Mouse (Mus musculus): ENCODE results near the gene Calm1. TPM values are rescaled to one million over a fixed set of nuclear protein-coding genes. Genes with fewer than 3 reads are reported as not detected.
A peak's percentile ranks its signal among the peaks of the same experiment; 100 is the strongest.

Gene Calm1
- polyA plus RNA-seq, 1 experiment from 2014 or later, result 1,211 TPM

DNA sequence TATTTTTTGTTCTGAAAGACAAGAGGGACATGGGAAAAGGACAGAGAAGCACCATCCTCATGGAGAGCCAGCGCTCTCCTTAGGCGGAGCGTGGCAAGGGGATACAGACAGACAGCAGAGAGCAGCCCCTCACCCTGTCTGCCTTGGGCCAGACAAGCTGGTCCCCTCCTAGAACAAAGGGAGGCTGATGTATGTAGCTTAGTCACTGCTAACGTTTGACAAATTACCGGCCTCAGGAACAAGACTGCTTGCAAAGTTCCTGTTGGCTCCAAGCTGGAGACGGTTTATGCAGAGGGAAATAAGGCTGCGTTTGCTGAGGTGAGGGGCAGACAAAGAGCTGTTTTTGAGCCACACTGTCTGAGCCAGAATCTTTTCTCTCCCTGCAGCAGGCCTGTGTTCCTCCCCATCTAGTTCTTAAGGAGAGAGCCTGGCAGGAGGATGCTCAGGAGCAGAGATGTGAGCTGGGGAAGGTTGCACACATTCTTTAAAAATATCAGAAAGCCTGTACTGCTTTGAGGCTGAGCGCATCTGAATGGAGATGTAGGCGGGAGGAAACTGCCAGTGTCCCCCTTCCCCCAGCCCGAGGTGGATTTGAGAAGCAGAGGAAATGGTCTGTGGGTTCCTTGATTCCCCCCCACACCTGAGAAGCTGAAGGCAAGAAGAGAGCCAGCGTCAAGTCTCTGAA is 28.9 kb downstream of the Calm1 start:
- H3K4me3 ChIP-seq, result no peak overlapping the region
- H3K9ac ChIP-seq, result no peak overlapping the region
- no peaks in the 10 kb centered on the region for H3K9me3 ChIP-seq
- no peak overlapping the region for H3K4me2 ChIP-seq (replicated peaks)
- 0 out of 2 replicates have a peak overlapping the region, but pooled peaks have one; percentile 12 for H3K27ac ChIP-seq
- WGBS, result 40% methylated on average over 11 of the region's 11 CpGs
- no peaks in the 10 kb centered on the region for H3K36me3 ChIP-seq
- no peaks in the 10 kb centered on the region for H3K4me1 ChIP-seq
- ATAC-seq (ENCODE audit: insufficient number of reproducible peaks, insufficient read depth, low FRiP score, low TSS enrichment), result 0 out of 2 replicates have a peak, but pooled peaks have one; percentile 25
- no peaks in the 10 kb centered on the region for H3K27me3 ChIP-seq

DNA sequence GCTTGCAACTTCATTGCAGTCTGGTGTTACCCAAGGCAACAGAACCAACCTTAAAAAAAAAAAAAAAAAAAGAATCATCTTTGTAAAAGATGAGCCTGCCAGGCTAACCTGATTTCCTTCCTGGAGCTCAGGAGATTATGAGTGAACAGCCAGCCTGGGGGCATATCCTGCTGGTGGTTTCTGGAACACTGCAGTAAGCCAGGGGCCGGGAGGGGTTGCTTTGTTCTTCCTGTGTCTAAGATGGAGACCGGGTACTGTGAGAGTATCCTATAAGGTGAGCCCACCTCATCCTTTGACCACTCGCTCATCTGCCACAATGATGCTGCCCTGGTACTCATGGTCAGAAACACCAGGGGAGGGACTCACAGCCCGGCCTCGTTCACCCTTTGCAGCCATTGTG is 35.0 kb downstream of the Calm1 start:
- Histone ChIP-seq H3K9me3 (no peaks in the 10 kb centered on the region), H3K27ac (no peak overlapping the region), H3K9ac (no peak overlapping the region), H3K27me3 (no peaks in the 10 kb centered on the region), H3K4me3 (no peak overlapping the region), H3K4me2 (replicated peaks) (no peak overlapping the region), H3K36me3 (no peaks in the 10 kb centered on the region), H3K4me1 (no peaks in the 10 kb centered on the region)
- WGBS, result 77% methylated on average over 5 of the region's 5 CpGs
- no peak for ATAC-seq (ENCODE audit: insufficient number of reproducible peaks, insufficient read depth, low FRiP score, low TSS enrichment)

- Histone ChIP-seq H3K4me1 (no peaks in the 10 kb centered on the region), H3K36me3 (no peaks in the 10 kb centered on the region), H3K27ac (no peak overlapping the region), H3K27me3 (no peaks in the 10 kb centered on the region), H3K9ac (no peak overlapping the region), H3K4me3 (no peak overlapping the region), H3K4me2 (replicated peaks) (no peak overlapping the region), H3K9me3 (no peaks in the 10 kb centered on the region)
- WGBS, result 80% methylated on average over 7 of the region's 7 CpGs
- no peak for ATAC-seq (ENCODE audit: insufficient number of reproducible peaks, insufficient read depth, low FRiP score, low TSS enrichment)
These were observed 35.7 kb downstream of the Calm1 start for GRCm38 (mm10) chr12:100234919-100235318.

- H3K36me3 ChIP-seq, result no peaks in the 10 kb centered on the region
- H3K9ac ChIP-seq, result no peak overlapping the region
- H3K4me3 ChIP-seq, result no peak overlapping the region
- no peaks in the 10 kb centered on the region for H3K9me3 ChIP-seq
- H3K27ac ChIP-seq, result no peak overlapping the region
- H3K27me3 ChIP-seq, result no peaks in the 10 kb centered on the region
- no peak overlapping the region for H3K4me2 ChIP-seq (replicated peaks)
- H3K4me1 ChIP-seq, result 0 out of 2 replicates have a peak, but pooled peaks cover 3% of the 10 kb centered on the region
- WGBS, result 47% methylated on average over 5 of the region's 5 CpGs
- no peak for ATAC-seq (ENCODE audit: insufficient number of reproducible peaks, insufficient read depth, low FRiP score, low TSS enrichment)
These were observed 36.2 kb downstream of the Calm1 start for GRCm38 (mm10) chr12:100235423-100235822.

GRCm38 (mm10) chr12:100239404-100239803 is 40.2 kb downstream of the Calm1 start:
- no peaks in the 10 kb centered on the region for H3K9me3 ChIP-seq
- H3K4me2 ChIP-seq (replicated peaks), result no peak overlapping the region
- 0 out of 2 replicates have a peak, but pooled peaks cover 3% of the 10 kb centered on the region for H3K4me1 ChIP-seq
- H3K27ac ChIP-seq, result no peak overlapping the region
- no peak overlapping the region for H3K9ac ChIP-seq
- ATAC-seq (ENCODE audit: insufficient number of reproducible peaks, insufficient read depth, low FRiP score, low TSS enrichment), result no peak
- no peak overlapping the region for H3K4me3 ChIP-seq
- no peaks in the 10 kb centered on the region for H3K36me3 ChIP-seq
- H3K27me3 ChIP-seq, result no peaks in the 10 kb centered on the region
- 82% methylated on average over 7 of the region's 7 CpGs for WGBS

- no peak overlapping the region for H3K4me2 ChIP-seq (replicated peaks)
- no peak for ATAC-seq (ENCODE audit: insufficient number of reproducible peaks, insufficient read depth, low FRiP score, low TSS enrichment)
- no peaks in the 10 kb centered on the region for H3K36me3 ChIP-seq
- WGBS, result 70% methylated on average over 6 of the region's 6 CpGs
- no peaks in the 10 kb centered on the region for H3K9me3 ChIP-seq
- H3K27ac ChIP-seq, result no peak overlapping the region
- H3K4me1 ChIP-seq, result 0 out of 2 replicates have a peak, but pooled peaks cover 3% of the 10 kb centered on the region
- no peak overlapping the region for H3K4me3 ChIP-seq
- no peaks in the 10 kb centered on the region for H3K27me3 ChIP-seq
- H3K9ac ChIP-seq, result no peak overlapping the region
These were observed 40.6 kb downstream of the Calm1 start for GRCm38 (mm10) chr12:100239807-100240206.

- ATAC-seq (ENCODE audit: insufficient number of reproducible peaks, insufficient read depth, low FRiP score, low TSS enrichment), result peak; percentile 91
- H3K27ac ChIP-seq, result no peak overlapping the region
- H3K27me3 ChIP-seq, result no peaks in the 10 kb centered on the region
- 0 out of 2 replicates have a peak, but pooled peaks cover 3% of the 10 kb centered on the region for H3K4me1 ChIP-seq
- H3K9me3 ChIP-seq, result no peaks in the 10 kb centered on the region
- H3K4me2 ChIP-seq (replicated peaks), result peak overlapping the region; percentile 45
- H3K4me3 ChIP-seq, result peak overlapping the region; percentile 25
- no peaks in the 10 kb centered on the region for H3K36me3 ChIP-seq
- WGBS, result 12% methylated on average over 22 of the region's 22 CpGs
- no peak overlapping the region for H3K9ac ChIP-seq
These were observed 42.9 kb downstream of the Calm1 start for GRCm38 (mm10) chr12:100241911-100242796.

GRCm38 (mm10) chr12:100244580-100244979 is 45.3 kb downstream of the Calm1 start:
- H3K9ac ChIP-seq, result no peak overlapping the region
- no peaks in the 10 kb centered on the region for H3K9me3 ChIP-seq
- H3K36me3 ChIP-seq, result no peaks in the 10 kb centered on the region
- ATAC-seq (ENCODE audit: insufficient number of reproducible peaks, insufficient read depth, low FRiP score, low TSS enrichment), result no peak
- 0 out of 2 replicates have a peak, but pooled peaks cover 3% of the 10 kb centered on the region for H3K4me1 ChIP-seq
- H3K4me2 ChIP-seq (replicated peaks), result no peak overlapping the region
- H3K27me3 ChIP-seq, result no peaks in the 10 kb centered on the region
- no peak overlapping the region for H3K4me3 ChIP-seq
- H3K27ac ChIP-seq, result no peak overlapping the region
- WGBS, result 31% methylated on average over 5 of the region's 5 CpGs

- no peak for ATAC-seq (ENCODE audit: insufficient number of reproducible peaks, insufficient read depth, low FRiP score, low TSS enrichment)
- no peak overlapping the region for H3K27ac ChIP-seq
- H3K36me3 ChIP-seq, result no peaks in the 10 kb centered on the region
- WGBS, result 86% methylated on average over 7 of the region's 7 CpGs
- no peak overlapping the region for H3K9ac ChIP-seq
- no peaks in the 10 kb centered on the region for H3K9me3 ChIP-seq
- H3K4me1 ChIP-seq, result no peaks in the 10 kb centered on the region
- no peak overlapping the region for H3K4me2 ChIP-seq (replicated peaks)
- H3K27me3 ChIP-seq, result no peaks in the 10 kb centered on the region
- H3K4me3 ChIP-seq, result no peak overlapping the region
These were observed 49.9 kb downstream of the Calm1 start for GRCm38 (mm10) chr12:100249170-100249569.

DNA sequence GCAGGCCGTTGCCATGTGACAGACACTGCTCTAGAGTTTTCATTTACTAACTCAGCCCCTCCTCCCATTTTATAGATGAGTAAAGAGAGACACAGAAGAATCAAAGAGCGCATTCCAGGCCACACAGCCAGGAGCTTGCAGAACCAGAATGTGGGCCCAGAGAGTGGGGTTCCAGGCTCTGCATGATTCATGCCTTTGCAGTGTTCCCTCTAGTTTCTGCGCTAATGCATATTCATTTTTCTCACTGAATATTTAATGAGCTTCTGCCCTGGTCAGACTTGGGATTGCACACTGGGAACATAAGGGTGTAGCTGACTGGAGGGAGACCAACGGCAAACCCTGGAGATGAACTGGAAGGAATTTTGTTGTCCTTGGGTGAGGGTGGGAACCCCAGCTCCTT is 55.2 kb downstream of the Calm1 start:
- Histone ChIP-seq H3K36me3 (no peaks in the 10 kb centered on the region), H3K9me3 (no peaks in the 10 kb centered on the region), H3K4me1 (no peaks in the 10 kb centered on the region), H3K4me3 (no peak overlapping the region), H3K9ac (no peak overlapping the region), H3K4me2 (replicated peaks) (no peak overlapping the region), H3K27ac (no peak overlapping the region), H3K27me3 (no peaks in the 10 kb centered on the region)
- 84% methylated on average over 4 of the region's 4 CpGs for WGBS
- no peak for ATAC-seq (ENCODE audit: insufficient number of reproducible peaks, insufficient read depth, low FRiP score, low TSS enrichment)

GRCm38 (mm10) chr12:100255441-100255949 is 56.3 kb downstream of the Calm1 start:
- H3K4me3 ChIP-seq, result no peak overlapping the region
- ATAC-seq (ENCODE audit: insufficient number of reproducible peaks, insufficient read depth, low FRiP score, low TSS enrichment), result no peak
- WGBS, result 92% methylated on average over 2 of the region's 2 CpGs
- H3K36me3 ChIP-seq, result no peaks in the 10 kb centered on the region
- no peaks in the 10 kb centered on the region for H3K27me3 ChIP-seq
- no peak overlapping the region for H3K9ac ChIP-seq
- no peak overlapping the region for H3K4me2 ChIP-seq (replicated peaks)
- H3K4me1 ChIP-seq, result no peaks in the 10 kb centered on the region
- H3K9me3 ChIP-seq, result no peaks in the 10 kb centered on the region
- no peak overlapping the region for H3K27ac ChIP-seq

- WGBS, result 75% methylated on average over 3 of the region's 3 CpGs
- no peaks in the 10 kb centered on the region for H3K4me1 ChIP-seq
These were observed 58.5 kb downstream of the Calm1 start for GRCm38 (mm10) chr12:100257779-100258178.

More at GRCm38 (mm10) chr12:100257779-100258178, 58.5 kb downstream of the Calm1 start:
- H3K9ac ChIP-seq, result no peak overlapping the region
- H3K4me3 ChIP-seq, result no peak overlapping the region
- ATAC-seq (ENCODE audit: insufficient number of reproducible peaks, insufficient read depth, low FRiP score, low TSS enrichment), result no peak
- no peaks in the 10 kb centered on the region for H3K27me3 ChIP-seq
- no peak overlapping the region for H3K27ac ChIP-seq
- no peak overlapping the region for H3K4me2 ChIP-seq (replicated peaks)
- H3K9me3 ChIP-seq, result no peaks in the 10 kb centered on the region
- no peaks in the 10 kb centered on the region for H3K36me3 ChIP-seq

Measured in embryonic facial prominence, embryonic 12.5 days (tissue).